Mouse (Mus musculus) forebrain, postnatal 0 days (tissue): Measurements from ENCODE around the gene Limd2. TPM values are rescaled to one million over a fixed set of nuclear protein-coding genes. Genes with fewer than 3 reads are reported as not detected.

Source experiments
- ATAC-seq: fragments of 200-750 bp; cut with Nextera tagmentation; 2 replicates; pipeline ENCODE4 v1.8.0; 2017; ENCODE audit warnings: mild to moderate bottlenecking, moderate library complexity
- DNase-seq: peaks from one replicate; pipeline ENCODE4 v3.0.0-alpha.2; 2015
- H3K27ac ChIP-seq: fragments of 300-500 bp; sonication (generic); 2 replicates; pipeline ENCODE4 v1.5.1; 2014; ENCODE audit warnings: low read depth, mild to moderate bottlenecking, antibody characterized with exemption, low read length, moderate library complexity, mixed read lengths
- H3K27me3 ChIP-seq: fragments of 300-500 bp; sonication (generic); 2 replicates; pipeline ENCODE4 v1.6.1; 2014; ENCODE audit warnings: mild to moderate bottlenecking, low read length, mixed read lengths; ENCODE audit not compliant: insufficient read depth
- H3K36me3 ChIP-seq: fragments of 300-500 bp; sonication (generic); 2 replicates; pipeline ENCODE4 v1.6.1; 2014; ENCODE audit warnings: mild to moderate bottlenecking, moderate library complexity; ENCODE audit not compliant: insufficient read depth
- H3K4me1 ChIP-seq: fragments of 300-500 bp; sonication (generic); 2 replicates; pipeline ENCODE4 v1.6.1; 2014; ENCODE audit warnings: antibody characterized with exemption; ENCODE audit not compliant: insufficient read depth
- H3K4me2 ChIP-seq: fragments of 300-500 bp; sonication (generic); 2 replicates; pipeline ENCODE4 v1.6.1; 2014; ENCODE audit warnings: low read depth, mild to moderate bottlenecking, moderate library complexity
- H3K4me3 ChIP-seq: fragments of 300-500 bp; sonication (generic); 2 replicates; pipeline ENCODE4 v1.5.1; 2014; ENCODE audit warnings: low read depth, low read length, mixed read lengths
- H3K9ac ChIP-seq: fragments of 300-500 bp; sonication (generic); 2 replicates; pipeline ENCODE4 v1.6.1; 2014; ENCODE audit warnings: mild to moderate bottlenecking
- H3K9me3 ChIP-seq: fragments of 300-500 bp; sonication (generic); 2 replicates; pipeline ENCODE4 v1.6.1; 2016; ENCODE audit warnings: low read length
- CTCF ChIP-seq: sonication (generic); IDR thresholded peaks from 2 replicates; pipeline ENCODE4 v1.5.1; 2016; ENCODE audit warnings: antibody characterized with exemption, control low read depth, low read depth
- WGBS: fragments of 180-500 bp; shearing (Covaris S2); extraction: QIAGEN DNeasy Blood & Tissue Kit; methylation state at CpG from one replicate; pipeline ENCODE4 v1.1.7; 2014; 5-methylcytosine and 5-hydroxymethylcytosine counted together
- polyA plus RNA-seq: library from polyadenylated mRNA; unstranded; fragments of >200 nt; fragmentation: Nextera tagmentation; extraction: Ambion mirVana; gene quantifications from 2 replicates; pipeline ENCODE4 v1.2.1, GENCODE M21; 2015
- total RNA-seq: library from RNA; depleted of rRNA; stranded (reverse); fragments of >200 nt; gene quantifications from 2 replicates; pipeline ENCODE4 v1.2.3, GENCODE M21; 2014

Limd2 gene
- total and polyA plus RNA-seq, 2 experiments from 2014 or later, result 85.0 to 171 TPM

GRCm38 (mm10) chr11:106187326-106187725 is 26.7 kb upstream of the Limd2 start:
- 96% methylated on average over 4 of the region's 4 CpGs for WGBS

GRCm38 (mm10) chr11:106180449-106180801 is 19.8 kb upstream of the Limd2 start:
- no peak for ATAC-seq
- WGBS, result 96% methylated on average over 2 of the region's 2 CpGs
- no peak overlapping the region for H3K9ac ChIP-seq
- H3K4me3 ChIP-seq, result no peak overlapping the region
- H3K4me1 ChIP-seq, result no peaks in the 10 kb centered on the region
- TF ChIP-seq CTCF, result no peak
- no peaks in the 10 kb centered on the region for H3K27me3 ChIP-seq
- no peak overlapping the region for H3K4me2 ChIP-seq
- no peak for DNase-seq
- H3K36me3 ChIP-seq, result peaks cover 4% of the 10 kb centered on the region
- H3K9me3 ChIP-seq, result no peaks in the 10 kb centered on the region
- no peak overlapping the region for H3K27ac ChIP-seq

More at GRCm38 (mm10) chr11:106187326-106187725, 26.7 kb upstream of the Limd2 start:
- Histone ChIP-seq H3K9me3 (no peaks in the 10 kb centered on the region), H3K4me3 (no peak overlapping the region), H3K4me2 (no peak overlapping the region), H3K9ac (no peak overlapping the region), H3K27ac (no peak overlapping the region), H3K27me3 (no peaks in the 10 kb centered on the region), H3K4me1 (0 out of 2 replicates have a peak, but pooled peaks cover under 1% of the 10 kb centered on the region), H3K36me3 (peaks cover 10% of the 10 kb centered on the region)
- no peak for TF ChIP-seq CTCF
- ATAC-seq (no peak), DNase-seq (no peak)

GRCm38 (mm10) chr11:106179711-106180448 is 19.2 kb upstream of the Limd2 start:
- TF ChIP-seq CTCF, result no peak
- Histone ChIP-seq H3K4me2 (no peak overlapping the region), H3K27me3 (no peaks in the 10 kb centered on the region), H3K36me3 (peaks cover 4% of the 10 kb centered on the region; the same call in 1 of the 2 replicates), H3K9ac (no peak overlapping the region), H3K4me1 (no peaks in the 10 kb centered on the region), H3K9me3 (no peaks in the 10 kb centered on the region), H3K27ac (no peak overlapping the region), H3K4me3 (no peak overlapping the region)
- no peak for DNase-seq
- 72% methylated on average over 7 of the region's 7 CpGs for WGBS
- ATAC-seq, result peak; percentile 25; the same call in 1 of the 2 replicates

- ATAC-seq, result no peak
- Histone ChIP-seq H3K27ac (no peak overlapping the region), H3K9ac (no peak overlapping the region), H3K4me3 (no peak overlapping the region), H3K9me3 (no peaks in the 10 kb centered on the region), H3K4me1 (no peaks in the 10 kb centered on the region), H3K4me2 (no peak overlapping the region), H3K36me3 (0 out of 2 replicates have a peak, but pooled peaks cover under 1% of the 10 kb centered on the region), H3K27me3 (no peaks in the 10 kb centered on the region)
- no peak for TF ChIP-seq CTCF
- WGBS, result 80% methylated on average over 5 of the region's 5 CpGs
- DNase-seq, result no peak
Measured at GRCm38 (mm10) chr11:106178036-106178782, 17.5 kb upstream of the Limd2 start.

- Histone ChIP-seq H3K9me3 (no peaks in the 10 kb centered on the region), H3K27ac (no peak overlapping the region), H3K9ac (no peak overlapping the region), H3K36me3 (peaks cover 9% of the 10 kb centered on the region; the same call in 1 of the 2 replicates), H3K27me3 (no peaks in the 10 kb centered on the region), H3K4me1 (no peaks in the 10 kb centered on the region), H3K4me2 (no peak overlapping the region), H3K4me3 (no peak overlapping the region)
- ATAC-seq (no peak), DNase-seq (no peak)
- 91% methylated on average over 5 of the region's 5 CpGs for WGBS
- TF ChIP-seq CTCF, result no peak
Measured at GRCm38 (mm10) chr11:106176372-106176771, 15.7 kb upstream of the Limd2 start.

- H3K4me1 ChIP-seq, result no peaks in the 10 kb centered on the region
- no peak overlapping the region for H3K4me2 ChIP-seq
- H3K9me3 ChIP-seq, result no peaks in the 10 kb centered on the region
- no peak overlapping the region for H3K4me3 ChIP-seq
- peaks cover 11% of the 10 kb centered on the region; the same call in 1 of the 2 replicates for H3K36me3 ChIP-seq
- H3K27ac ChIP-seq, result no peak overlapping the region
- H3K27me3 ChIP-seq, result no peaks in the 10 kb centered on the region
- TF ChIP-seq CTCF, result no peak
- ATAC-seq (no peak), DNase-seq (no peak)
- no peak overlapping the region for H3K9ac ChIP-seq
- 67% methylated on average over 3 of the region's 3 CpGs for WGBS
Measured at GRCm38 (mm10) chr11:106175081-106175480, 14.4 kb upstream of the Limd2 start.

- 81% methylated on average over 5 of the region's 5 CpGs for WGBS
- no peak for DNase-seq
Measured at GRCm38 (mm10) chr11:106174372-106174771, 13.7 kb upstream of the Limd2 start.

More at GRCm38 (mm10) chr11:106174372-106174771, 13.7 kb upstream of the Limd2 start:
- TF ChIP-seq CTCF, result no peak
- Histone ChIP-seq H3K4me3 (no peak overlapping the region), H3K27me3 (no peaks in the 10 kb centered on the region), H3K9me3 (no peaks in the 10 kb centered on the region), H3K4me2 (no peak overlapping the region), H3K4me1 (no peaks in the 10 kb centered on the region), H3K27ac (no peak overlapping the region), H3K9ac (no peak overlapping the region), H3K36me3 (peaks cover 11% of the 10 kb centered on the region; the same call in 1 of the 2 replicates)
- no peak for ATAC-seq
